Comparison of ENCODE assay signal across 7 mouse cellular contexts in the genomic region with DNA sequence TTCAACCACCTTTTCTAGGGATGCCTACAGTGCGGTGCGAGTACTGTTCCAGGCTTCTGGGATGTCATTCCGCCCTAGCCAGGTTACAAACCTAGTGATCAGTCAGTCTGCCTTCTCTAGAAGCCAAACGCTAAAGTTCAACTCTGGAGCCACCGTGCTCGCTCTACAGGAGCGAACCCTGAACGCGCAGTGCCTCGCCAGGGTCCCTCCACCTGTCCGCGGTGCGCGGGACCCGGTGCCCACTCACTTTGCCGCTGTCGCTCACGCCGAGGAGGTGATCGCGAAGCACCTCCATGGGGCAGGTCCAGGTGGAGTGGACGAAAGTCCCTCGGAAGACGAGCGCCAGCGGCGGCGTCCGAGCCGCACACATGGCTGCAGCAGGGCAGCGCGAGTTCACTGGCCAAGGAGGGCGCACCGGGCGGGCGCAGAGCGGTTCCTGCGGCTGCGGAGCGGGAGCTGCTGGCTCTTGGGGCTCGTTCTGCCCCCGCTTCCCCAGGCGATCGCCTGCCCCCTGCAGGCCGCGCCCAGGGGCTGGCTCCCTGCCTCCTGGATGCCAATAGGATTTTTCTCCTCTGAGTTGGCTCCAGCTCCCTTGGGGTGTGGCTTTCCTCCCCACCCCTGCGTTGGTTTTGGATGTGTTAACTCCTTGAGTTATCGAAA. TPM values are rescaled to one million over a fixed set of nuclear protein-coding genes. Genes with fewer than 3 reads are reported as not detected.
DNase-seq lines count a peak whose midpoint lies in the region; ATAC-seq and TF ChIP-seq lines count a peak whose summit lies in the region.

No protein-coding gene starts in this region.

- ATAC-seq in erythroid progenitor cell, adult 5-6 weeks (replicated peaks; ENCODE audit: low FRiP score, poor library complexity, severe bottlenecking), result peak; percentile 98
- no peak for ATAC-seq in heart, embryonic 12.5 days (ENCODE audit: insufficient number of reproducible peaks, low FRiP score)
- ATAC-seq in kidney, postnatal 0 days (replicated peaks; ENCODE audit: low FRiP score, low read depth), result peak; percentile 68
- ATAC-seq in liver, embryonic 11.5 days (replicated peaks; ENCODE audit: low FRiP score), result peak; percentile 65
- ATAC-seq in monocyte, adult 5-6 weeks (replicated peaks; ENCODE audit: insufficient number of reproducible peaks, low FRiP score, low TSS enrichment, poor library complexity, severe bottlenecking), result peak; percentile 76

- 0 out of 2 replicates have a peak, but pooled peaks cover 8% of the 10 kb centered on the region for H3K9me3 ChIP-seq in heart, embryonic 12.5 days (replicated peaks)
- no peaks in the 10 kb centered on the region for H3K9me3 ChIP-seq in kidney, postnatal 0 days (replicated peaks; ENCODE audit: low read length)
- H3K9me3 ChIP-seq in liver, embryonic 11.5 days (ENCODE audit: control insufficient read depth, low read length), result no peaks in the 10 kb centered on the region

- H3K27ac ChIP-seq in heart, embryonic 12.5 days (ENCODE audit: poor library complexity, severe bottlenecking), result no peak overlapping the region
- H3K27ac ChIP-seq in kidney, postnatal 0 days, result no peak overlapping the region
- no peak overlapping the region for H3K27ac ChIP-seq in liver, embryonic 11.5 days (ENCODE audit: low read depth, low read length)

- DNase-seq in adrenal gland, postnatal 25 days, result peak; percentile 85
- peak; percentile 46 for DNase-seq in kidney, postnatal 0 days (ENCODE audit: low spot score)
- DNase-seq in liver, embryonic 11.5 days (ENCODE audit: low spot score), result peak; percentile 45
- DNase-seq in splenic B cell, adult 2 months (ENCODE audit: low read depth, low spot score), result peak; percentile 3

- peak overlapping the region; percentile 40 for H3K9ac ChIP-seq in heart, embryonic 12.5 days
- H3K9ac ChIP-seq in kidney, postnatal 0 days (ENCODE audit: low read depth, low read length), result peak overlapping the region; percentile 37; the same call in 1 of the 2 replicates
- no peak overlapping the region for H3K9ac ChIP-seq in liver, embryonic 11.5 days (ENCODE audit: low read depth, low read length)

- peaks cover 28% of the 10 kb centered on the region for H3K27me3 ChIP-seq in heart, embryonic 12.5 days (replicated peaks)
- no peaks in the 10 kb centered on the region; the same call in 1 of the 2 replicates for H3K27me3 ChIP-seq in kidney, postnatal 0 days (ENCODE audit: insufficient read depth, low read length)
- peaks cover 26% of the 10 kb centered on the region for H3K27me3 ChIP-seq in liver, embryonic 11.5 days (replicated peaks; ENCODE audit: control insufficient read depth, insufficient read depth, low read length)
- H3K27me3 ChIP-seq in splenic B cell, adult 2 months (ENCODE audit: control insufficient read depth, insufficient read depth, low read length, poor library complexity, severe bottlenecking), result no peaks in the 10 kb centered on the region

- H3K4me3 ChIP-seq in heart, embryonic 12.5 days, result peak overlapping the region; percentile 53
- H3K4me3 ChIP-seq in kidney, postnatal 0 days (replicated peaks; ENCODE audit: low read depth, low read length), result peak overlapping the region; percentile 38
- peak overlapping the region; percentile 38 for H3K4me3 ChIP-seq in liver, embryonic 11.5 days (ENCODE audit: low read depth, low read length)

- TF ChIP-seq CTCF in kidney, postnatal 0 days (IDR thresholded peaks at IDR 0.05; ENCODE audit: low read depth), result peak; percentile 64

- WGBS in heart, embryonic 12.5 days, result 3% methylated on average over 48 of the region's 48 CpGs
- WGBS in kidney, postnatal 0 days, result 3% methylated on average over 43 of the region's 48 CpGs
- WGBS in liver, embryonic 11.5 days, result 3% methylated on average over 48 of the region's 48 CpGs

- 0 out of 2 replicates have a peak, but pooled peaks cover 8% of the 10 kb centered on the region for H3K4me1 ChIP-seq in heart, embryonic 12.5 days (replicated peaks)
- 0 out of 2 replicates have a peak, but pooled peaks cover 4% of the 10 kb centered on the region for H3K4me1 ChIP-seq in kidney, postnatal 0 days (replicated peaks; ENCODE audit: insufficient read depth, low read length)
- no peaks in the 10 kb centered on the region for H3K4me1 ChIP-seq in liver, embryonic 11.5 days (replicated peaks; ENCODE audit: control insufficient read depth, insufficient read depth, low read length)

- H3K36me3 ChIP-seq in heart, embryonic 12.5 days, result no peaks in the 10 kb centered on the region
- H3K36me3 ChIP-seq in kidney, postnatal 0 days (ENCODE audit: insufficient read depth, low read length), result no peaks in the 10 kb centered on the region
- no peaks in the 10 kb centered on the region for H3K36me3 ChIP-seq in liver, embryonic 11.5 days (ENCODE audit: control insufficient read depth, insufficient read depth, low read length)
- H3K36me3 ChIP-seq in splenic B cell, adult 2 months (ENCODE audit: control insufficient read depth, insufficient read depth, low read length, poor library complexity, severe bottlenecking), result no peaks in the 10 kb centered on the region

- peak overlapping the region; percentile 88 for H3K4me2 ChIP-seq in heart, embryonic 12.5 days
- H3K4me2 ChIP-seq in kidney, postnatal 0 days (ENCODE audit: low read length), result peak overlapping the region; percentile 87
- H3K4me2 ChIP-seq in liver, embryonic 11.5 days, result peak overlapping the region; percentile 61

RNA-seq across cellular contexts. Expression of a gene that starts 1.0 kb away (rescaled TPM):
- total RNA-seq in adrenal gland, postnatal 25 days (2021), result 14.6 and 22.7 TPM in 2 replicates
- 60.9 and 78.0 TPM in 2 replicates for total RNA-seq in erythroid progenitor cell, adult 5-6 weeks (2015; ENCODE audit: low replicate concordance)
- total RNA-seq in erythroid progenitor cell, adult 5-6 weeks (2017; ENCODE audit: low replicate concordance), result 103 and 106 TPM in 2 replicates
- 0.08 and 0.15 TPM in 2 replicates for polyA plus RNA-seq in heart, embryonic 12.5 days (2016; fragmentation: Nextera tagmentation; extraction: Ambion mirVana)
- polyA plus RNA-seq in kidney, postnatal 0 days (2015; fragmentation: Nextera tagmentation; extraction: Ambion mirVana), result 0.05 and 0.15 TPM in 2 replicates
- polyA plus RNA-seq in liver, embryonic 11.5 days (2014; fragmentation: Nextera tagmentation; extraction: Ambion mirVana), result 0.40 and 0.44 TPM in 2 replicates
- total RNA-seq in monocyte, adult 5-6 weeks (2017), result 131 to 211 TPM (median 188 TPM) in 3 replicates

Comparison
In these comparisons a context has a peak if more than half of its experiments do, and no peak if none do; other contexts are left out.
1. DNase-seq: peak in every context shown above with its lines; median percentile 85 in adrenal gland, postnatal 25 days; 46 in kidney, postnatal 0 days; 45 in liver, embryonic 11.5 days; 3 in splenic B cell, adult 2 months.